Mouse (Mus musculus): ENCODE measurements around the gene Ndst4. TPM values are rescaled to one million over a fixed set of nuclear protein-coding genes. Genes with fewer than 3 reads are reported as not detected.

Ndst4 gene
- polyA plus RNA-seq, 1 experiment from 2014 or later = 0.42 TPM

DNA sequence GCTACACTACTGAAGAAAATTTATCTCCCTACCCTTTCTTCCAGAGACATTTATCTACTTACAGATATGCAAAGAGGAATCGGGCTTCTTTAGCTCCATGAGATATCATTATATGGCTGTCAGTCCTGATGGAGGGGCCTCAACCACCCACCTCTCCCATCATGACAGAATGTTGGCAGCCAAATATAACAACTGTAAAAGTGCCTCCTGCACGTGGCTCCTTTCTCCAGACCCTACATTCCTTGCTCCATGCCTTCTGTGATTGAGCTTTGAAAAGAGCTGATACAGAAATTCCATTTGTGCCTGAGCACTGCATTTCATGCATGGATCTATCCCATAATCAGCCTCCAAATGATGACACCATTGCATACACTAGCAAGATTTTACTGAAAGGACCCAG, 331.1 kb downstream of the Ndst4 start:
- no peak overlapping the region for H3K9ac ChIP-seq
- H3K27ac ChIP-seq (ENCODE audit: poor library complexity, severe bottlenecking) = no peak overlapping the region
- H3K27me3 ChIP-seq (replicated peaks) = no peaks in the 10 kb centered on the region
- no peaks in the 10 kb centered on the region for H3K36me3 ChIP-seq
- no peaks in the 10 kb centered on the region for H3K9me3 ChIP-seq (replicated peaks)
- H3K4me3 ChIP-seq = no peak overlapping the region
- WGBS = 17% methylated on average over 2 of the region's 2 CpGs
- no peak overlapping the region for H3K4me2 ChIP-seq
- no peak for ATAC-seq (ENCODE audit: insufficient number of reproducible peaks, low FRiP score)
- H3K4me1 ChIP-seq (replicated peaks) = peaks cover 6% of the 10 kb centered on the region; the same call in 1 of the 2 replicates

DNA sequence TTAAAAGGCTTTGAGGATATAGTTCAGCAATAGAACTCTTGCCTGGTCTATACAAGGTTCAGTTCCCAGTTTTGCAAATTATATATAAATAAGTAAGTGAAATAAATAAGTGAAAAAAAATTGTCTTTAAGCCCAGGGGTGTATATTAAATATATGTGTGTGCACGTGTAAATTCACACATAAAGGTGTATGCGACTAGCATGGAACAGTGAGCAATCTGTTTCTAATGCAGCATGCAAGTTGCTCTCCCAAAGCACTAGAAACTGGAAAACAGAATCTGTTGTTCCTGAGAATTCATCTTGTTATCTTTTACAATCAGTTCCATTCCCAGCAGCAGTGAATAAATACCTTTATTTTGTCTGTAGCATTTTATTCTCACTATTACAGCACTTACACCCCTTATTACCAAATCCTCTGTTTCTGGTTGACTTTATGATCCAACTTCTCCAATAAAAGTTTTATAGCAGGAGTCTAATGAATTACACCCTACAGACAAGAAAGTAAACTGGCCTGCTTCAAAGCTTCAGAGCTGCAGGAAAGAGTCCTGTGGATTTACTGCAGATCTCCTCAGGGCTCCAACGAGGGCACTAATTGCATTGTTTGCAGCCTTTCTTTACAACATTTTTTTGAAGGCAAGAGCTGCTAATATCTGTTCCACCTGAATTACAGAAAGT, 340.7 kb downstream of the Ndst4 start:
- Histone ChIP-seq H3K4me3 (no peak overlapping the region), H3K4me2 (no peak overlapping the region), H3K4me1 (replicated peaks) (no peaks in the 10 kb centered on the region), H3K27me3 (replicated peaks) (no peaks in the 10 kb centered on the region), H3K27ac (ENCODE audit: poor library complexity, severe bottlenecking) (no peak overlapping the region), H3K9ac (no peak overlapping the region), H3K9me3 (replicated peaks) (no peaks in the 10 kb centered on the region), H3K36me3 (no peaks in the 10 kb centered on the region)
- WGBS = 58% methylated on average over 3 of the region's 3 CpGs
- no peak for ATAC-seq (ENCODE audit: insufficient number of reproducible peaks, low FRiP score)

DNA sequence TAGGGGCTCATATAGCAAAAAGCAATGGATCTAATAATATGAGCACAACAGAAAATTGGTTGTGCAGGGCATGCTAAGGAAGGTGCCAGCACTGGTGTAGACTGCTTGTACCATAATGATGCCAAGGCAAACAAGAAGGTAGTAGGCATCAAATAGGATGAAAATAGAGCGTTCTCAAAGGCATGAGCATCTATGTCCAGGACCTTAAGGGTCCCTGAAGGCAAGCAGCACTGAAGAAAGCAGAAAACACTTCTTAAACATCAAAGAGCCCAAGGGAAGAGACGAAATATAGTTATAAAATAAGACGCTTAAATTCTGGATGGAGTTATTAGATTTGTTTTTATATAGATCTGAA, 341.2 kb downstream of the Ndst4 start:
- Histone ChIP-seq H3K4me1 (replicated peaks) (no peaks in the 10 kb centered on the region), H3K9me3 (replicated peaks) (no peaks in the 10 kb centered on the region), H3K4me2 (no peak overlapping the region), H3K36me3 (no peaks in the 10 kb centered on the region), H3K27me3 (replicated peaks) (no peaks in the 10 kb centered on the region), H3K27ac (ENCODE audit: poor library complexity, severe bottlenecking) (no peak overlapping the region), H3K4me3 (no peak overlapping the region), H3K9ac (no peak overlapping the region)
- ATAC-seq (ENCODE audit: insufficient number of reproducible peaks, low FRiP score) = no peak
- WGBS = 63% methylated on average over 3 of the region's 3 CpGs

DNA sequence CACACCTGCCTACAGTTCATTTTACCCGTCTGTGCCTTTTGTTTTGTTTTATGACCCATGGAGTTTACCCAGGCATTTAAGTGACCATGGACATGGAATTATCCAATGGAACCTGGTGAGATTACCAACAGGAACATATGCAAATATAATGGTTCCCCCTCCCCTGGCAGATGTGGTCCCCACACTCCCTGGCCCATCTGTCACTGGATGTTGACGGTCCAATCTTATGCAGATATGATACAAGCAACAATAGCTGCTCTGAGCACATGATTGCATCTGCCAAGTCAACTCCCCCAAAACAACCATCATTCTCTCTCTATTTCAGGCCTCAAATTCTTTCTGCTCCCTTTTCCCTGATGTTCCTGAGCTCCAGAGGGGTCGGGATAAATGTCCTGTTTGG, 342.5 kb downstream of the Ndst4 start:
- WGBS = 71% methylated on average over 3 of the region's 3 CpGs
- H3K4me3 ChIP-seq = no peak overlapping the region
- no peaks in the 10 kb centered on the region for H3K9me3 ChIP-seq (replicated peaks)
- no peaks in the 10 kb centered on the region for H3K27me3 ChIP-seq (replicated peaks)
- no peaks in the 10 kb centered on the region for H3K36me3 ChIP-seq
- no peak overlapping the region for H3K9ac ChIP-seq
- no peak overlapping the region for H3K4me2 ChIP-seq
- no peak for ATAC-seq (ENCODE audit: insufficient number of reproducible peaks, low FRiP score)
- H3K4me1 ChIP-seq (replicated peaks) = no peaks in the 10 kb centered on the region
- no peak overlapping the region for H3K27ac ChIP-seq (ENCODE audit: poor library complexity, severe bottlenecking)

DNA sequence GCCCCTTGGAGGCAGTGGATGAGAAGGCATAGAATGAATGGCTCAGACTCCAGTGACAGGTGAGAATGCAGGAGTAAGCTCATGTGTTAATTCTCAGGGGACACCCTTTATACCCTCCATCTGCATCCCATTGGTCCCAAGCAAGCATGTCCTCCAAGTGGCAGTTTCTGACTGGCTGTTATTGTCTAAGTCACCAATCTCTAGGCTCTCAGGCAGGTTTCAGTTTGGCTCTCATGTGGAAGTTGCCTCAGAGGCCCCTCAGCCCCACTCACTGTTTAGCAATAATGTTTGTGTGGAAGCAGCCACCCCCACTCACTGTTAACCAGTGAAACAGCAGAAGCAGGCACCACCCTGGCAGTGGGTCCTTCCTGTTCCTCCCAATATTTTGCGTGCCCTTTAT, 353.0 kb downstream of the Ndst4 start:
- no peak for ATAC-seq (ENCODE audit: insufficient number of reproducible peaks, low FRiP score)
- WGBS = 78% methylated on average over 1 of the region's 1 CpGs
- Histone ChIP-seq H3K36me3 (no peaks in the 10 kb centered on the region), H3K4me1 (replicated peaks) (no peaks in the 10 kb centered on the region), H3K4me2 (no peak overlapping the region), H3K9me3 (replicated peaks) (no peaks in the 10 kb centered on the region), H3K4me3 (no peak overlapping the region), H3K27ac (ENCODE audit: poor library complexity, severe bottlenecking) (no peak overlapping the region), H3K9ac (no peak overlapping the region), H3K27me3 (replicated peaks) (no peaks in the 10 kb centered on the region)

DNA sequence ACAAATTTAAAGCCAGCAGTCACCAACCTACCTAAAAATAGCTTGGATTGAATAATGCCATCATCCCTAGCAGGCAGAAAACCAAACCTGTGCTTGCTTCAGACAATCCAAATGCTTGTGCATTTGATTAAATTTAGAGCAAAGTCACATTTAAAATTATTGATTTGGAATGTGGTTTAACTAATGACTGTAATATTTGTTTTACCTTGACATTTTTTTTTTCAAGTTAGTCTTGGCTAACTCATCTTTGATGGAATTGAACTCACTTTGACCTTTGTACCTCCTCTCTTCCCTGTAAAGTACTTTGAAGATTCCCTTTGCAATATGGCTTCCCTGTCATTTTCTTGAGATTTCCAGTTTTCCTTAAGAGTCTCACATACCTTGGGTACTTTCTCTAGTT, 356.8 kb downstream of the Ndst4 start:
- Histone ChIP-seq H3K36me3 (no peaks in the 10 kb centered on the region), H3K4me3 (no peak overlapping the region), H3K9ac (no peak overlapping the region), H3K27ac (ENCODE audit: poor library complexity, severe bottlenecking) (no peak overlapping the region), H3K4me2 (no peak overlapping the region), H3K9me3 (replicated peaks) (no peaks in the 10 kb centered on the region), H3K27me3 (replicated peaks) (no peaks in the 10 kb centered on the region), H3K4me1 (replicated peaks) (no peaks in the 10 kb centered on the region)
- ATAC-seq (ENCODE audit: insufficient number of reproducible peaks, low FRiP score) = no peak

Measured in heart, embryonic 12.5 days (tissue).